Mouse (Mus musculus) liver, postnatal 0 days (tissue): ENCODE results near the gene Cfap20.

ENCODE experiments used
- CTCF ChIP-seq: sonication (generic); IDR thresholded peaks from 2 replicates; pipeline ENCODE4 v1.5.1; 2016; ENCODE audit warnings: antibody characterized with exemption, low read depth
- EP300 ChIP-seq: IDR thresholded peaks from 2 replicates; pipeline ENCODE4 v1.6.1; 2016; ENCODE audit warnings: antibody characterized with exemption, low read depth, mild to moderate bottlenecking

DNA sequence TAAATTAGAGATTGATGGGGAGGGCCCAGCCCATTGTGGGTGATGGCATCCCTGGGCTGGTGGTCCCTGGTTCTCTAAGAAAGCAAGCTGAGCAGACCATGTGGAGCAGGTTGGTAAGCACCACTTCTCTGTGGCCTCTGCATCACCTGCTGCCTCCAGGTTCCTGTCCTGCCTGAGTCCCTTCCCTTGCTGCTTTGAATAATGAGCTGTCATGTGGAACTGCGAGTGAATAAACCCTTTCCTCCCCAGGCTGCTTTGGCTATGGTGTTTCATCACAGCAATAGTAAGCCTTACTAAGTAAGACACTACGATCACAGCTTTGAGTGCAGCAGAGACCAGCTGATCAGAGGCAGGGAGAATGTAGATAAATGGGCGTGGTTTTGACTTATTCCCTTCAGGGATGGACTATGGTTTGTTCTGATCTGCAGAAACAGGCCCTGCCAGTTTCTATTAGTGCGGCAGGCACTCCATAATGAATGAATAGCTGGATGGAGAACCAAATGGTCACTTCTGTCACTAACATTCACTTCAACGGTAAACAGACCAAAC lies 6.9 kb upstream of the Cfap20 start:
- TF ChIP-seq CTCF, result no peak
- TF ChIP-seq EP300, result no peak
